Mouse (Mus musculus) hindbrain, embryonic 12.5 days (tissue): ENCODE measurements around the gene Cdyl. TPM values are rescaled to one million over a fixed set of nuclear protein-coding genes. Genes with fewer than 3 reads are reported as not detected.

Experiments
- ATAC-seq: fragments of 200-750 bp; cut with Nextera tagmentation; 2 replicates; pipeline ENCODE4 v1.8.0; 2017; ENCODE audit warnings: moderate TSS enrichment; ENCODE audit not compliant: low FRiP score
- H3K27ac ChIP-seq: fragments of 300-500 bp; sonication (generic); 2 replicates; pipeline ENCODE4 v1.5.1; 2016; ENCODE audit warnings: mild to moderate bottlenecking
- H3K27me3 ChIP-seq: fragments of 300-500 bp; sonication (generic); 2 replicates; pipeline ENCODE4 v1.6.1; 2016; ENCODE audit warnings: mild to moderate bottlenecking
- H3K36me3 ChIP-seq: fragments of 300-500 bp; sonication (generic); 2 replicates; pipeline ENCODE4 v1.6.1; 2016; ENCODE audit warnings: mild to moderate bottlenecking
- H3K4me1 ChIP-seq: fragments of 300-500 bp; sonication (generic); 2 replicates; pipeline ENCODE4 v1.6.1; 2016
- H3K4me2 ChIP-seq: fragments of 300-500 bp; sonication (generic); replicated peaks from 2 replicates; pipeline ENCODE4 v1.6.1; 2016; ENCODE audit warnings: mild to moderate bottlenecking
- H3K4me3 ChIP-seq: fragments of 300-500 bp; sonication (generic); 2 replicates; pipeline ENCODE4 v1.5.1; 2016; ENCODE audit warnings: mild to moderate bottlenecking
- H3K9ac ChIP-seq: fragments of 300-500 bp; sonication (generic); 2 replicates; pipeline ENCODE4 v1.6.1; 2016; ENCODE audit warnings: mild to moderate bottlenecking, moderate library complexity
- H3K9me3 ChIP-seq: fragments of 300-500 bp; sonication (generic); replicated peaks from 2 replicates; pipeline ENCODE4 v1.6.1; 2016; ENCODE audit warnings: mild to moderate bottlenecking
- WGBS: fragments of 180-500 bp; shearing (Covaris S2); methylation state at CpG from one replicate; pipeline ENCODE4 v1.1.7; 2016; 5-methylcytosine and 5-hydroxymethylcytosine counted together
- polyA plus RNA-seq: library from polyadenylated mRNA; unstranded; fragments of >200 nt; fragmentation: Nextera tagmentation; extraction: Ambion mirVana; gene quantifications from 2 replicates; pipeline ENCODE4 v1.2.1, GENCODE M21; 2016

Cdyl gene
- polyA plus RNA-seq, 1 experiment from 2014 or later, result 14.1 TPM

- peaks cover 9% of the 10 kb centered on the region for H3K4me1 ChIP-seq
- no peak overlapping the region for H3K4me3 ChIP-seq
- no peaks in the 10 kb centered on the region for H3K36me3 ChIP-seq
- H3K9ac ChIP-seq, result no peak overlapping the region
- WGBS, result 78% methylated on average over 2 of the region's 2 CpGs
- H3K27ac ChIP-seq, result no peak overlapping the region
- no peak overlapping the region for H3K4me2 ChIP-seq
- H3K9me3 ChIP-seq, result no peaks in the 10 kb centered on the region
- no peak for ATAC-seq
- H3K27me3 ChIP-seq, result no peaks in the 10 kb centered on the region
Observed at GRCm38 (mm10) chr13:35795887-35796286, 136.3 kb downstream of the Cdyl start.

- H3K4me2 ChIP-seq, result no peak overlapping the region
- H3K36me3 ChIP-seq, result no peaks in the 10 kb centered on the region
- ATAC-seq, result no peak
- H3K9me3 ChIP-seq, result no peaks in the 10 kb centered on the region
- no peak overlapping the region for H3K9ac ChIP-seq
- no peak overlapping the region for H3K4me3 ChIP-seq
- no peak overlapping the region for H3K27ac ChIP-seq
- H3K27me3 ChIP-seq, result no peaks in the 10 kb centered on the region
- WGBS, result 55% methylated on average over 4 of the region's 4 CpGs
- H3K4me1 ChIP-seq, result peaks cover 9% of the 10 kb centered on the region
Observed at GRCm38 (mm10) chr13:35796352-35796751, 136.7 kb downstream of the Cdyl start.

- H3K4me1 ChIP-seq, result peaks cover 9% of the 10 kb centered on the region
- no peak overlapping the region for H3K4me2 ChIP-seq
- H3K4me3 ChIP-seq, result no peak overlapping the region
- no peaks in the 10 kb centered on the region for H3K27me3 ChIP-seq
- H3K9ac ChIP-seq, result no peak overlapping the region
- no peaks in the 10 kb centered on the region for H3K9me3 ChIP-seq
- no peak for ATAC-seq
- no peak overlapping the region for H3K27ac ChIP-seq
- H3K36me3 ChIP-seq, result no peaks in the 10 kb centered on the region
- 89% methylated on average over 13 of the region's 13 CpGs for WGBS
Observed at GRCm38 (mm10) chr13:35797811-35798522, 138.3 kb downstream of the Cdyl start.

GRCm38 (mm10) chr13:35798645-35799044 lies 139.0 kb downstream of the Cdyl start:
- Histone ChIP-seq H3K27me3 (no peaks in the 10 kb centered on the region), H3K9me3 (no peaks in the 10 kb centered on the region), H3K4me2 (no peak overlapping the region), H3K4me3 (no peak overlapping the region), H3K27ac (no peak overlapping the region), H3K36me3 (no peaks in the 10 kb centered on the region), H3K4me1 (peaks cover 9% of the 10 kb centered on the region), H3K9ac (no peak overlapping the region)
- WGBS, result 73% methylated on average over 9 of the region's 9 CpGs
- no peak for ATAC-seq

GRCm38 (mm10) chr13:35800270-35800669 lies 140.6 kb downstream of the Cdyl start:
- H3K9ac ChIP-seq, result no peak overlapping the region
- H3K4me3 ChIP-seq, result no peak overlapping the region
- 0 out of 2 replicates have a peak, but pooled peaks cover 4% of the 10 kb centered on the region for H3K9me3 ChIP-seq
- 0 out of 2 replicates have a peak, but pooled peaks cover 4% of the 10 kb centered on the region for H3K4me1 ChIP-seq
- ATAC-seq, result no peak
- H3K4me2 ChIP-seq, result no peak overlapping the region
- H3K36me3 ChIP-seq, result no peaks in the 10 kb centered on the region
- H3K27me3 ChIP-seq, result no peaks in the 10 kb centered on the region
- 92% methylated on average over 7 of the region's 7 CpGs for WGBS
- H3K27ac ChIP-seq, result no peak overlapping the region

GRCm38 (mm10) chr13:35805727-35806126 lies 146.1 kb downstream of the Cdyl start:
- H3K27ac ChIP-seq, result no peak overlapping the region

GRCm38 (mm10) chr13:35806165-35806564 lies 146.5 kb downstream of the Cdyl start:
- no peak overlapping the region for H3K4me3 ChIP-seq
- H3K9me3 ChIP-seq, result 0 out of 2 replicates have a peak, but pooled peaks cover 4% of the 10 kb centered on the region
- H3K27me3 ChIP-seq, result no peaks in the 10 kb centered on the region
- H3K4me2 ChIP-seq, result no peak overlapping the region
- H3K4me1 ChIP-seq, result 0 out of 2 replicates have a peak, but pooled peaks cover 5% of the 10 kb centered on the region
- no peak overlapping the region for H3K27ac ChIP-seq
- H3K9ac ChIP-seq, result no peak overlapping the region
- no peak for ATAC-seq
- 83% methylated on average over 7 of the region's 7 CpGs for WGBS
- H3K36me3 ChIP-seq, result no peaks in the 10 kb centered on the region

More at GRCm38 (mm10) chr13:35805727-35806126, 146.1 kb downstream of the Cdyl start:
- Histone ChIP-seq H3K9ac (no peak overlapping the region), H3K27me3 (no peaks in the 10 kb centered on the region), H3K4me3 (no peak overlapping the region), H3K9me3 (0 out of 2 replicates have a peak, but pooled peaks cover 4% of the 10 kb centered on the region), H3K4me2 (no peak overlapping the region), H3K4me1 (0 out of 2 replicates have a peak, but pooled peaks cover 5% of the 10 kb centered on the region), H3K36me3 (no peaks in the 10 kb centered on the region)
- 61% methylated on average over 3 of the region's 3 CpGs for WGBS
- ATAC-seq, result no peak

GRCm38 (mm10) chr13:35807016-35807415 lies 147.4 kb downstream of the Cdyl start:
- Histone ChIP-seq H3K27ac (no peak overlapping the region), H3K4me1 (peaks cover 11% of the 10 kb centered on the region), H3K9ac (no peak overlapping the region), H3K4me3 (no peak overlapping the region), H3K4me2 (no peak overlapping the region), H3K27me3 (no peaks in the 10 kb centered on the region), H3K9me3 (0 out of 2 replicates have a peak, but pooled peaks cover 4% of the 10 kb centered on the region), H3K36me3 (no peaks in the 10 kb centered on the region)
- no peak for ATAC-seq
- WGBS, result 93% methylated on average over 7 of the region's 7 CpGs

GRCm38 (mm10) chr13:35807525-35807924 lies 147.9 kb downstream of the Cdyl start:
- Histone ChIP-seq H3K27me3 (no peaks in the 10 kb centered on the region), H3K36me3 (no peaks in the 10 kb centered on the region), H3K4me3 (no peak overlapping the region), H3K4me2 (no peak overlapping the region), H3K9me3 (0 out of 2 replicates have a peak, but pooled peaks cover 4% of the 10 kb centered on the region), H3K4me1 (peaks cover 16% of the 10 kb centered on the region), H3K9ac (no peak overlapping the region), H3K27ac (no peak overlapping the region)
- 98% methylated on average over 4 of the region's 4 CpGs for WGBS
- ATAC-seq, result no peak

GRCm38 (mm10) chr13:35807940-35808339 lies 148.3 kb downstream of the Cdyl start:
- Histone ChIP-seq H3K4me1 (peaks cover 17% of the 10 kb centered on the region), H3K4me2 (no peak overlapping the region), H3K4me3 (no peak overlapping the region), H3K36me3 (no peaks in the 10 kb centered on the region), H3K27me3 (no peaks in the 10 kb centered on the region), H3K27ac (no peak overlapping the region), H3K9me3 (0 out of 2 replicates have a peak, but pooled peaks cover 4% of the 10 kb centered on the region), H3K9ac (no peak overlapping the region)
- WGBS, result 88% methylated on average over 8 of the region's 8 CpGs
- no peak for ATAC-seq

GRCm38 (mm10) chr13:35809252-35810159 lies 149.9 kb downstream of the Cdyl start:
- Histone ChIP-seq H3K9me3 (0 out of 2 replicates have a peak, but pooled peaks cover 3% of the 10 kb centered on the region), H3K36me3 (no peaks in the 10 kb centered on the region), H3K4me1 (peaks cover 17% of the 10 kb centered on the region), H3K27me3 (no peaks in the 10 kb centered on the region), H3K9ac (no peak overlapping the region), H3K4me2 (no peak overlapping the region), H3K27ac (no peak overlapping the region), H3K4me3 (no peak overlapping the region)
- WGBS, result 70% methylated on average over 5 of the region's 5 CpGs
- ATAC-seq, result no peak

GRCm38 (mm10) chr13:35810160-35810537 lies 150.5 kb downstream of the Cdyl start:
- Histone ChIP-seq H3K27me3 (no peaks in the 10 kb centered on the region), H3K9ac (no peak overlapping the region), H3K4me3 (no peak overlapping the region), H3K9me3 (no peaks in the 10 kb centered on the region), H3K36me3 (no peaks in the 10 kb centered on the region), H3K4me1 (peaks cover 17% of the 10 kb centered on the region), H3K27ac (no peak overlapping the region), H3K4me2 (no peak overlapping the region)
- ATAC-seq, result no peak
- 73% methylated on average over 6 of the region's 6 CpGs for WGBS
